Mouse (Mus musculus) left cerebral cortex, adult 6 months (tissue): ENCODE data around the gene Ttc39b. TPM values are rescaled to one million over a fixed set of nuclear protein-coding genes. Genes with fewer than 3 reads are reported as not detected.

Experiments used
- long read RNA-seq, 2 experiments: library from polyadenylated mRNA; unstranded; transcript quantifications; one replicate each; pipeline ENCODE4 v2.0.0; 2019 to 2020
- polyA plus RNA-seq: library from polyadenylated mRNA; unstranded; fragments of <200 nt; fragmentation: Nextera tagmentation; gene quantifications from 2 replicates; pipeline ENCODE4 v1.2.3, GENCODE M21; 2021

Ttc39b gene
- polyA plus RNA-seq: 10.5 and 13.6 TPM in 2 replicates
- long read RNA-seq, experiment 1, full-length matches to known transcripts: 10 of 63 reads
- long read RNA-seq, experiment 1, partial matches to known transcripts: 9 of 63 reads
- long read RNA-seq, experiment 1, other reads (novel, unspliced or antisense): 44 of 63 reads
- long read RNA-seq, experiment 2, partial matches to known transcripts: 6 of 30 reads
- long read RNA-seq, experiment 2, other reads (novel, unspliced or antisense): 24 of 30 reads

GRCm38 (mm10) chr4:83323910-83324684 is at the start of gene Ttc39b:
Gene Ttc39b (minus strand): TSS chr4:83324255.

Other genes starting within 250 kb of the Ttc39b start
- 42.4 and 50.5 TPM in 2 replicates for gene Snapc3, start 93.5 kb upstream of the Ttc39b start, polyA plus RNA-seq
- gene Psip1, start 162.2 kb upstream of the Ttc39b start, polyA plus RNA-seq: 42.4 and 179 TPM in 2 replicates
- gene Ccdc171, start 201.3 kb upstream of the Ttc39b start, polyA plus RNA-seq: 0.65 and 0.78 TPM in 2 replicates